Mouse (Mus musculus) lung, postnatal 36 days (tissue): ENCODE measurements at regions not wholly inside any gene's neighbourhood (a gene's known extent, or its start where the extent isn't known, plus 50 kb on each side); places are given as distances from the start of the nearest gene placed in this dataset.

Experiments
- DNase-seq: peaks from one replicate; pipeline ENCODE4 v3.0.0; 2022; ENCODE audit warnings: mixed read lengths

DNA sequence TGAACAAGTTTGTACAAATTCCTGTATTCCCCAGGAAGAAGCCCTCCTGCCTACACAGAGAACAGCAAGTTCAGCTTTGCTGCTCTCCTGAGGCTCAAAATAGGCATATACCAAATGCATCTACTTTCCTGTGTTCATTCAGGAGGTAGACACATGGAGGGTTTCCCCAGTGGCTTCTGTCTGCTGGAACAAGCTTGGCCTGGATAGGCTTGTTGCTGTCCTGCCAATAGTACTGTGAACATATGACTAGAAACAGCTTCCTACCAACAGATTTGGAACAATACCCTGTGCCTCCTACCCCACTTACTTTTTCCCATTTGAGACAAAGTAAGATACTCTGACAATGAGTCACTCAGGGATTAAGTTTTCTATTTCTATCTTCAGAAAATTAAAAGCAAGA lies 93.8 kb upstream of the Wdpcp start:
- DNase-seq, result no peak

DNA sequence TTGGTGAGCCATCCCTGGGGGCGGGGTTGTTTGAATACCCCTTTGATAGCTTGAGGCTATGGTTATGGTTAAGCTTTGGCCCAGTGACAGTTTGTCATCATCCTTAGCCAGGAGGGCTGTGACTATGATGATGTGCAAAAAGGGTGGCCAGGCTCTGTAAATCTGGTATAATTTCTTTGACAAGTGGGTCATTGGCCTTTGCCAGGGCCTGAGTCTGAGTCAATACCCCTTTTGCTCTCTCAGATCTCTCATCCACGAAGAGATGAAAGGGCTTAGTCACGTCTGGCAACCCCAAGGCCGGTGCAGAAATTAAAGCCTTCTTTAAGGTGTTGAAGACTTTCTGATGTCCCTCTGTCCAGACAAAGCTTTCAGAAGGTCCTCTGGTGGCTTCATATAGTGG lies 99.7 kb upstream of the Ugp2 start:
- DNase-seq, result no peak

DNA sequence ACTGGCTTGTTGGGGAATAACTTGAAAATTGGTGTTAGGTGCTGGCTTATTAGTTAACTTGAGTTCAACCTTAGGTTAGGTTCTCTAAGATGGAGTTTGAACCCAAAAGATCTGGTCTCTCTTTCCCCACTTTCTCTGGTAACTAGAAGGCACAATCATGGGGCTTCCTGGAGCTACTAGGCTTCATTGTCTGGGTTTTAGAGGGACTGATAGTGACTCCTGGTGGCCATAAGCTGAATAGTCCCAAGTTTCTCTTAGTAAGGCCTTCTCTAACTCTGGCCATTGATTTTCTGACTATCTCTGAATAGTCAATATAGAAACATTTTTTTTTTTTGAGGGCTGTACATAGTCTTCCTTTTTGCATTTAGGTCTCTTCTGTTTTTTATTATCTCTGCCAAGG lies 97.5 kb upstream of the Ugp2 start:
- DNase-seq, result peak; percentile 53

DNA sequence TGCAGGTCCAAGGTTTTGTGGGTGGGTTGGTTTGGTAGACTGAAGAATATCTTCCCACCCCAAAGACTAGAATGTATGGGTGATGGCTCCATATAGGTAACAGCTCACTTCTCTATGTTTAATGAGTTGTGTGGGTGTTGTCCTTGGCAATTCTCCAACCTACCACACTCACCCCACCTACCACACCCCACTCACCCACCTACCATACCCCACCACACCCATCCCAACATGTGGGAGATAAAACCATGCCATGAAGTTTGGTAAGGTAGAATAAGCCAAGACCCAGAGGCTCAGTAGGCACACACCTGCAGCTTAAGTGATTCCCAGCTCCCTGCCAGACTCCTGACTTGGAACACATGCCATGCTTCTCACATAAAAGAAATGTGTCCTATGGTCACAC lies 89.0 kb upstream of the Ugp2 start:
- no peak for DNase-seq

DNA sequence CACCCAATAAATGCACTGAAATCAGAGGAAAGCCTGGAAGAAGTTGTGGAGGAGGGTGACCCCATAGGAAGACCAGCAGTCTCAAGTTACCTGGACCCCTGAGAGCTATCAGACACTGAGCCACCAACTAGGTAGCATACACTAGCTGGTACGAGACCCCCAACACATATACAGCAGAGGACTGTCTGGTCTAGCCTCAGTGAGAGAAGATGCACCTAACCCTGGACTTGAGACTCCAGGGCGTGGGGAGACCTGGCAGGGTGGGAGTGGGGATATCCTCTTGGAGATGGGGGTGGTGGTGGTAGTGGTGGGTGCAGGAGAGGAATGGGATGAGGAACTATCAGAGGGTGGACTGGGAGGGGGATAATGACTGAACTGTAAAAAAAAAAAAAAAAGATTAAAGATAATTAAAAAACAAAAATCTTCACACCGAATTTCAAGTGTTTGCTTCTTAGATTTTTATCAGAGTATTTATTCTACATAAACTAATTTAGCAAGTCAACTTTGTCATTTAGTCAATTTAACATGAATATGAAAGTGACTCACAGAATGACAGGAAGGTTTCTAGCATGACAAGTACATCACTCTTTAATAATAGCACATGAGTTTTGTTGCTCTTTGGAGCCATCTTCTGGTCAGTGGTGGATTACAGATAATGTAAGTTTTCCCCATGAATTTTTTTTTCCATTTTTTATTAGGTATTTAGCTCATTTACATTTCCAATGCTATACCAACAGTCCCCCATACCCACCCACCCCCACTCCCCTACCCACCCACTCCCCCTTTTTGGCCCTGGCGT lies 82.5 kb upstream of the Ugp2 start:
- DNase-seq, result peak; percentile 82

DNA sequence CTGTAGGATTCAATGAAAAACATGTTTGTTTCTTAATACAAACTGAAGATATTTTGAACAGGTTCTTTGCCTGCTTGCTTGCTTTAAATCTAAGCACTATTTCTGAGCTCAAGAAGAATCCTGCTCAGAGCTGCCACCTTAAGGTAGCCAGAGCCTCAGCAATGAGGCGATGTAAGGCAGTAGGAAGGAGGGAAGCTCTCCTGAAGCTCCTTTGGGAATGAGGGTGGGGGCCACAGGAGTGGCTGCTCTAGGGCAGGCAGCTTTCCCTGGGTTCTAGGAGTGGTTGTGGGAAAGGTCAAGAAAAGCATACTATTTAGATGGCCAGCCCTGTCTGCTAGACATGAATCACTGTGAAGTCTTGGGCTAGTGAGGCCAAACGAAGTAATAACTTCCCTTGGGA lies 62.7 kb upstream of the Ugp2 start:
- peak; percentile 44 for DNase-seq

DNA sequence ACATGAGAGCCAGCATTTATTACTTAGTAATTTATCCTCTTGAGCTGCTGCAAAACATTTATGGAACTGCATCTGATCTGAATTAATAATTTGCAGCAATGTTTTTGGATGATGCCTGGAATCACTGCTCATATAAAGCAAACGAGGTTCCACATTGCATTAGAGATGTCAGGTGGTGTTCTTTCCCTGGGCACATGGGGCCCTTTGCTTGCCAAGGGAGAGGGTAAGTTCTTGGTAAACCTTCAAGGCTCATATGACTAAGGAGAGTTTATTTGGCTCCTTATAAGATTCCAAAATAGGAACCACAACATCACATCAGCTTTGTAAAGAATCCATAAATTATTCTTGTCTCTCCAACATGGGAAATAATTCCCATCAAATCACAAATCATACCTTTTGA lies 59.0 kb upstream of the Ugp2 start:
- no peak for DNase-seq

DNA sequence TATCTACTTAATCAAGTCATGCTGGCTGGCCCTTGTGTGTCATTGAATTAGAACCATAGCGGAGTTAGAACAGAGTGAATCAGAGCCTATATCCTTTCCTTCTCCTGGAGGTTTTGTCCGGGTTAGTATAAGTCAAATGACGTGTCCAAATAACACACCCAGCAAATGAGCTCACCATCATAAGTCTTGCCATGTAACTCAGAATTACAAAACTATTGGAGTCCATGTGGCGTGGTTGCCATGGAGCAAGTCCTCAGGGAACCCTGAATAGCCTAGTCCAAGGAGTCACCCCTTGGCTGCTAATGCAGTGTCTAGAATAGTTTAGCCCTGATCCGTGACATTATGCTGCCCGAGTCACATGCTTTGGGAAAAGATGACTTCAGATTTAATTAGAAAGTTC lies 57.7 kb upstream of the Ugp2 start:
- peak; percentile 43 for DNase-seq

DNA sequence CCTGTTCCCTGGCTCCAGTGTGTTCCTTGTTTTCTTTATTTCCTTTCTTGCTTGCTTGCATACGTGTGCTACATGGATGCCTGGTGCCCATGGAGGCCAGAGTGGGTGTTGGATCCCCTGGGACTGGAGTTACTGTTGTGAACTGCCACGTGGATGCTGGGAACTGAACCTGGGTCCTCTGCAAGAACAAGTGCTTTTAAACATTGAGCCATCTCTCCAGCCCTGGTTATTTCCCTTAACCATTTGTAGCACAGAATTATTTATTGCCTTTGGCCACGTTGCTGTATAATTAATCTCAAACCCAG lies 57.0 kb upstream of the Ugp2 start:
- no peak for DNase-seq

DNA sequence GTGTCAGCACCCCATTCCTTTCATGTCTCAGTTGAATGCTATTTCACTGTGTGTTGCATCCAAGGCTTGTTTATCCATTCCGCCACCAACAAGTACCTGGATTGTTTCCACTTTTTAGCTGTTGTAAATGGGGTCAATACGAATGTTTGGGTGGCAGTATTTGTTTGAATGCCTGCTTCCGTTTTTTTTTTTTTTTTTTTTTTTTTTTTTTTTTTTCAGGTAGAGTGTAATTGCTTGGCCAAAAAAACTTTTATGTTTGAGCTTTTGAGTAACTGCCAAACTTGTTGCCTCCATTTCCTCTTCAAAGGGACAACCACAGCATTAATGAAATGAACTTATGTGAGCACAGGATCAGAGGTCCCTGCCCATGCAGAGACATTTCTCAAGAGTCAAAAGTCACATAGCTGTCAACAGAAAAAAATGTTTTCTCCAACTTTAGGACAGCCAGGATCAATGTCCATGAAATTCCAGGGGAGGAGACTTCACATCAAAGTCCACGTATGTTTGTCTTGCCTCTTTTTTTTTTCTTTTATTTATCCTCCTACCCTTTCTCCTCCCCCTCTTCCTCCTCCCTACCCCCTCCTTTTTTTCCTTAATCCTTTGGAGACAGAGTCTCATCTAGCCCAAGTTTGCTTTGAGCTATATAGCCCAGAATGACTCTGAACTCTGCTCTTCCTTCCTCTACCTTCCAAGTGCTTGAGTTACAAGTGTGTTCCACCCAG lies 56.5 kb upstream of the Ugp2 start:
- no peak for DNase-seq

DNA sequence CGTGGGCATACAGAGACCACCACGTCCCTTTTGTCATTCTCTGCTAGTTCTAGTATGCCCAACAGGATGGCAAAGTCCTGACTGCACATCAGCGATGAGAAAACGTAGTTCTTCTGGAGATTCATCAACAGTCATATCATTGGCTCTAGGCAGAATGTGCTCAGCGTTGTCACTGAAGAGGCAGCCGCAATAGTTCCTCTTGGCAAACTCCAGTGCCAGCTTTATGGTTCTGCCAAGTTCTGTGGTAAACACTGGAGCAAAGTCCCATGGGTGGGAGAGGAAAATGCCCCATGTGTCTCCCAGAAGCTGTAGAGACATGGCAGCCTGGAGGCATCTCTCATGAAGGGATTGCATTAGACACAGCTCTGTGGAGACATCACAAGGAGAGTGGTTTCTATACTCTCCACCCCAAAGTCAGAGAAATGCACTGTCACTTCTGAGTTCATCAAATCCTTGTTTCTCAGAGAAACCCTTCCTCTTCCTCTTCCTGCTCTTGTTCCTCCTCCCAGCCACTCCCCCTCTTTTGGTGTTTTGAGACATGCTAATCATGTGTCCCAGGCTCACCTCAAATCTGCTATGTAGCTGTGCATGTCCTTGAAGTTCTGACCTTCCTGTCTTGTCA lies 54.6 kb upstream of the Ugp2 start:
- peak; percentile 27 for DNase-seq

DNA sequence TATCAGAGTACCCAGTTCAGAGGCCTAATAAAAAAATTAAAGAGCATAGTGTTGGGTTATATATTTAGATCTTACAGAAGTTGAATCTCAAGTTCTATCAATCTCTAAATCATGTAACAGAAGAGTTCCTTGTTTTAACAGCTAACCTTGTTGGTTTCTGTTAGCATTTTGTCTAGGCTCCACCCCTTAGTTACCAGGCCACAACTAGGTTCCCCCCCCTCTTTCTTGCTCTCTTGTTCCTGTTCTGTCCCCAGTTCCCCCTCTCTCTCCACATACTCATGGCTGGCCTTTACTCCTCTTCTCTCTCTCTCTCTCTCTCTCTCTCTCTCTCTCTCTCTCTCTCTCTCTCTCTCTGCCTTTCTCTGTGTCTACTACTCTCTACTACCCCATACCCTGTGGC lies 53.3 kb upstream of the Ugp2 start:
- no peak for DNase-seq

DNA sequence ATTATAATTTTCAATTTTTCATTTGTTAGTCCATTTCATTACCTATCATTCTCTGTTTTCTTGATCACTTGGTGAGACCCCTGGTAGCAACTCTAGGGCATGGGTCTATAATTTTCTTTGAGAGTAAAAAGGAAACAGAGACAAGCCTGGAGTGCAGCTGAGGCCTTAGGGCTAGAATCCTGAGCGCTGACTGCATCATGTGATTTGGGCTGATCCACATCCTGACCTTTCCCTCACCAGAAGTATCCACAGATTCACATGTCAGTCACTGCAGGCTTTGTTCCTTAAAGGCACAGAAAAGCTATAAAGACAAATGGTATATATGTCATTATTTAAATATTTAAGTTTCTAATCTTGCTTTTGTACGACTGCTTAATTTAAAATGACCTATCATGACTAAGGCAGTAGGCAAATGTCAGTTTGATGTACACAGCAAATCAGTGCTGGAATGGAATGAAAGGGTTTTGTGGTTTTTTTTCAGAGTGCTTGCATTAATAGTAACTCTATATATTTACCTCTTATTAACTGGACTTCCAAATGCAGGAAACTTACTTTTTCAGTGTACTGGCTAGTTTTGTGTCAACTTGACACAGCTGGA lies 51.4 kb upstream of the Ugp2 start:
- peak; percentile 26 for DNase-seq
